Mouse (Mus musculus): ENCODE data around the gene Sox13.

The Sox13 gene

DNA sequence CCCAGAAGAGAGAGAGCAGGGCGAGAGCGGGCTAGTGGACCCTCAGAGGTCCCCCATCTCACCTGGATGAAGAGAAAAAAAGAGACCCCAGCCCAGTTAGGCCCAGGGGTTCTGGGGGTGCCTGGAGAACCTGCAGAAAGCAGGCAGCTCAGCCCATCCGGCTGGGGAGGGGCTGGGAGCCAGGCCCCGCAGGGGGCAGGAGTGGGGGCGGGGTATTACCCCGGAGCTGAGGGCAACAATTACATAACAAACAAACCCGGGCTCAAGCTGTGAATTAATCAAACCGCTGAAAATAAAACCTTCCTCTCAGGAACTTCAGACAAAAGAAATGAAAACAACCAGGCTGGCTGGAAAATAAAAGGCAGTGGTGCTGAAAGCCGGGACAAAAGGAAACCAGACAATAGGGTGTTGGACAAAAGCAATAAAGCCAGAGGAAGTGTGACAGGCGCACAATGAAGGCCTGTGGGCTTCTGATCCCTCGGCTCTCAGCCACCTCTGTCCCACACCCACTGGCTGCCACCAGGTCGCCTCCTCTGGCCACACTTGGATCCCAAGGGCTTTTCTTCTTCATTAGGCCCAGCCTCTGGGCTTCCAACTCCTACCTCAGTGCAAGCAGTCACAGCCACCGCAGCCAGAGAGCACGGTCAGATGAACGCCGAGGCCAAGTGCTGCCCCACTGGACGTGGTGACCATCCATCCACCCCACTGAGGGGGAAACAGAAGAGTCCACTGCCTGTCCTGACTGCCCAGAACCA, 26.5 kb downstream of the Sox13 start:
- no peak for DNase-seq (ENCODE audit: low read depth, low spot score)
- no peaks in the 10 kb centered on the region for H3K36me3 ChIP-seq (ENCODE audit: control insufficient read depth, insufficient read depth, low read length, poor library complexity, severe bottlenecking)
- no peaks in the 10 kb centered on the region for H3K27me3 ChIP-seq (ENCODE audit: control insufficient read depth, insufficient read depth, low read length, poor library complexity, severe bottlenecking)

DNA sequence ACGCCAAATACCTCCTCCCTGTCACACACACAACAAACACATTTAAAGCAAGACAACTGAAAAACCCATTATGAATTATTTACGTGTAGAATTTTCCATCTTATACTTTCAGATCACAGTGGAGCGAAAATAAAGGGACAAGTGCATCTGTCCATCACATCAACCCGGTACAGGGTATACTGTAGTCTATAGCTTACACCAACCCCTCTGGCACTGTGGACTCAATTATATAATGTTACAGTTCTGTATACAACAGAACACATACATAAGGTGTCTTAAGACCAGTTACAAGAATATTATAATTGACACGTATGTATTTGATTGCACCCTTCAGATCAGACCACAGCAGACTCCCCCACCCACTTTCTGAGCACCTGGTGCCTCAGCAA, 27.1 kb downstream of the Sox13 start:
- H3K36me3 ChIP-seq (ENCODE audit: control insufficient read depth, insufficient read depth, low read length, poor library complexity, severe bottlenecking): no peaks in the 10 kb centered on the region
- no peak for DNase-seq (ENCODE audit: low read depth, low spot score)
- H3K27me3 ChIP-seq (ENCODE audit: control insufficient read depth, insufficient read depth, low read length, poor library complexity, severe bottlenecking): no peaks in the 10 kb centered on the region

DNA sequence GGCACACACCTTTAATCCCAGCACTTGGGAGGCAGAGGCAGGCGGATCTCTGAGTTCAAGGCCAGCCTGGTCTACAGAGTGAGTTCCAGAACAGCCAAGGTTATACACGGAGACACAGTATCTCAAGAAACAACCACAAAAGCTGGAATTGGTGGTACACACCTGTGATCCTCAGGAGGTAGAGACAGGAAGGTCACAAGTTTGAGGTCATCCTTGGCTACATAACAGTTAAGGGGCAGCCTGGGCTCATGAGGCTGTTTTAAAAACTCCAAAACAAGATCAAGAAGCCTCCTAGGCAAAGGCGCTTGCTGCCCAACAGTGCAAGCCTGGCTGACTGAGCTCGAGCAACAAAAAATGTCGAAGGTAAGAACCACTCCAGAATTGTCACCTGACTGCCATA, 27.5 kb downstream of the Sox13 start:
- Histone ChIP-seq H3K27me3 (ENCODE audit: control insufficient read depth, insufficient read depth, low read length, poor library complexity, severe bottlenecking) (no peaks in the 10 kb centered on the region), H3K36me3 (ENCODE audit: control insufficient read depth, insufficient read depth, low read length, poor library complexity, severe bottlenecking) (no peaks in the 10 kb centered on the region)
- DNase-seq (ENCODE audit: low read depth, low spot score): no peak

DNA sequence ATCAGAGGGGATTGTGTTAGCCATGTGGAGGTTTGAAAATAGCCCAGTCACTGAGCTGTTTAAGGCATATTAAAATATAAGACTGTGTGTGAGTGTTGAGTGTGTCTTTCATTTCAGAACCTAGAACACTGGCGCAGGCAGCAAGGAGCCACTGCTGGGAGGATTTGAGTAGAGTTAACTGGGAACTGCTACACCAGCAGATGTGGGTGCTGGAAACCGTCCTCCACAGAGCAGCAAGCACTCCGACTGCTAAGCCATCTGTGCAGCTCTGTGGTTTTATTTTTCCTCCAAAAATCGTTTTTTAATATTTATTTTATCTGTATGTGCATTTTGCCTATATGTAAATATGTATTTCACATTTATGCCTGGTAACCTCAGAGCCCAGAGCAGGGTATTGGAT, 29.5 kb downstream of the Sox13 start:
- DNase-seq (ENCODE audit: low read depth, low spot score): no peak
- Histone ChIP-seq H3K27me3 (ENCODE audit: control insufficient read depth, insufficient read depth, low read length, poor library complexity, severe bottlenecking) (no peaks in the 10 kb centered on the region), H3K36me3 (ENCODE audit: control insufficient read depth, insufficient read depth, low read length, poor library complexity, severe bottlenecking) (no peaks in the 10 kb centered on the region)

DNA sequence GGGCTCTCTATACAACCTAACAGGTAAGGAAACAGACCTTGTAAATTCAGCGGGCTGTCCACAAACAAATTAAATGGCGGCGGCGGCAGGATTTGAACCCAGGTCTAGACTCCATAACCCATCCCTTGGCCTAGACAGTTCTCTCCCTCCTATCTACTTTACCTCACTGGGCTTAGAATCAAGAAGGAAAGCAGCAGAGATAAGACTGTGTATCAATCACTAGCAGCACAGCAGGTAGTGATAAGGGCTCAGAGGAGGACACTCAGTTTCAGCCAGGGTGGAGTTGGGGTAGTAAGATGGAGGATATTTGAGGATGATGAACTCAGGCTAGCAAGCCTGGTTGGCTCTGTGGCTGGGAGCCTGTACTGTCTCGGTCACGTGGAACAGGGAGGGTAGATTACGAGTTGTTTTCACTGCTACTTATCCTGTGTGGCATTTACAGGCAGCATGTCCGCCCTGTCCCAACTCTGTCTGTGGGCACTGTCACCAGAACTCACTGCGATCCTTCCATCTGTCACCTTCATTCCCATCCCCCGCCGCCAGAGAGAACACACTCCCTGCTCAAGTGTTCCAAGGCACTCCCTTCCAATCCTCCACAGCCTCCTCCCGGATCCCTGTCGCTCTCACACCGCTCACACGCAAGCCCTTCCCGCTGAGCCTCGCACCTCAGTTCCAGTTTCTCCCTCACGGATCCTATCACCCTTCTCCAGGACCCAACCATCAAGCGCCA, 36.5 kb downstream of the Sox13 start:
- DNase-seq (ENCODE audit: low read depth, low spot score): no peak
- Histone ChIP-seq H3K27me3 (ENCODE audit: control insufficient read depth, insufficient read depth, low read length, poor library complexity, severe bottlenecking) (no peaks in the 10 kb centered on the region), H3K36me3 (ENCODE audit: control insufficient read depth, insufficient read depth, low read length, poor library complexity, severe bottlenecking) (no peaks in the 10 kb centered on the region)

DNA sequence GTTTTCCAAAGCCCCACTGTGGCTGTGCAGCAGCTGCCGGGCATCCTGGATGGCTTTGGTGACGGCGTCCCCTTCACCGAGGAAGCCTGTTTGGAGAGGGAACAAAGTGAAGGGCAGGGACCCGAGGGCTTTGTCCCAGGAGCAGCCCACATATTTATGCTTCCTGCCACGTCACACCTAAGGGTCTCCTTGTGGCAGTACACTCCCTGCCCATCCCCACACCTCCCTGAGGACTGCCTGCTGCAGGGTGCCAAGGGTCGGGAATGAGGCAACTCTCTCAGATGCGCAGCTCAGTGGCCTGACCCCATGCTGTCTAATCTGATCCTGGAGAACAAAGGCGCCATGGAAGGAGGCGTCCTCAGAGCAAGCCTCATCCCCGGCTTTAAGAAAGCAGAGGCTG, 38.0 kb downstream of the Sox13 start:
- Histone ChIP-seq H3K27me3 (ENCODE audit: control insufficient read depth, insufficient read depth, low read length, poor library complexity, severe bottlenecking) (no peaks in the 10 kb centered on the region), H3K36me3 (ENCODE audit: control insufficient read depth, insufficient read depth, low read length, poor library complexity, severe bottlenecking) (no peaks in the 10 kb centered on the region)
- no peak for DNase-seq (ENCODE audit: low read depth, low spot score)

DNA sequence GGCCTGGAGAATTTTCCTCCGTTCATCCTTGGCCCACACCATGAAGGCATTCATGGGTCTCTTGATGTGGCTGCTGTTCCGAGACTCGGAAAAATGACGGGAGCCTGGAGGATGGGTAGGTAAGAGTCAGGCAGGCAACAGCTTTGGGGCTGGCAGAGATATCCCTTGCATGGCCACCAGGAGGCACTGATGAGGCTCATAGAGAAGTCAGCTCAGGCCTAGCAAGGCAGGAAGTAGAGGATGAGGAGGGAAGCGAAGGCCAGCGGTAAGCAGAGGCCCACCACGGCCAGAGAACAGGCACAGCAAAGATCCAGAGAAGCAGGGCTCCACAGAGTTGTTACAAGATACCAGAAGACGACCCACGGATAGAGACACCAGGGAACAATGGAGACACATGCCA, 38.7 kb downstream of the Sox13 start:
- DNase-seq (ENCODE audit: low read depth, low spot score): peak; percentile 77
- H3K27me3 ChIP-seq (ENCODE audit: control insufficient read depth, insufficient read depth, low read length, poor library complexity, severe bottlenecking): no peaks in the 10 kb centered on the region
- no peaks in the 10 kb centered on the region for H3K36me3 ChIP-seq (ENCODE audit: control insufficient read depth, insufficient read depth, low read length, poor library complexity, severe bottlenecking)

DNA sequence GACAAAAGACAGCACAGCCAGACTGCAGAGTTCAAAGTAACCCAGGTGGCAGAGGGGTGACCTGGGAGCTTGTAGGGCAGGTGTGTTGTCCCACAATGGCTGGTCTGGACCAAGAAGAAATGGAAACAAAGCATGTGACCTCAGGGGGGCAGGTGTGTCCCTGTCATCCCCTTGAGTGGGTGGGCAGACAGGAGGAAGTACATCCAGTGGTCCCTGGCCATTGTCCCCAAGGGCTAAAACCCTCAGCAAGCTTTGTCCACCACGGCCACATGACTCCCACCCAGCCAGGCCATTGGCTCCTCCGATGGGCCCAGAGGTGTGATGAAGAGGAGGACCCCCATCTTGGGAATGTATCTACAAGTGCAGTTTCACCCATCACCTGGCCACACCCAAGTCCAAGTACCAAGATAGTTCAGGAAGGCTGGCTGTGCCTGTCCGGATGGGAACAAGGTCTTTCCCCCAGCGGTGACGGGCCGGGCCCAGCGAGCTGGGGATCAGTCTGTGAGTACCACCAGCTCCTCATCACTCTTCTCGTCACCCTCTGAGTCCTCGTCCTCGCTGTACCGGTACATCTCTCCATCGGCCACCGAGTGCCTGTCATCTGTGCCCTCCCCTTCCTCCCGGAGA, 40.9 kb downstream of the Sox13 start:
- no peaks in the 10 kb centered on the region for H3K36me3 ChIP-seq (ENCODE audit: control insufficient read depth, insufficient read depth, low read length, poor library complexity, severe bottlenecking)
- DNase-seq (ENCODE audit: low read depth, low spot score): no peak
- no peaks in the 10 kb centered on the region for H3K27me3 ChIP-seq (ENCODE audit: control insufficient read depth, insufficient read depth, low read length, poor library complexity, severe bottlenecking)

DNA sequence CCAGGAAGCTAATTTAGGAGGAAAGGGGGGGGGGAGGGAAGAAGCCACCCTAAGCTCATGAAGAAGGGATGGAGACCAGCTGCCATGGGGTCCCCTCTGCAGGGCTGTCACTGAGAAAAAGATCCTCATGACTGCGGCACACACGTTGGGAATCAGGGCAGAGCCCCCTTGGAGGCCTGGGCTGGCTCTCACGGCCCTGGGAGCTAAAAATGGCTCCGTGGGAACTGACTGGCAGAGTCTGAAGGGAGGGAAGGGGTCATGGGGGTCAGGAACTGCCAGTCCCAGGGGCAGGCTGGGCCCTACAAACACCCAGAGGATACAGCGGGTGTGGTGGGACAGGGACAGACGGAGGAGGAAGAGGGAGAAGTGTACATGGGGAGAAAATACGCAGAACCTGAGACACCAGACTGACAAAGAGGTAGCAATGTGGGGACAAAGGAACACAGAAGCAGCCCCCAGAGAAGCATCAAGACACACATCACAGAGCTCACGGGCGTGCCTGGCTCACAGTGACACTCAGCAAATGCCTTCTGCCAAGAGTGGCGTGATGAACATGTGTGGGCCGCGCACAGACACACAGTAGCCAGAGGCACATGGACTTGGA, 41.5 kb downstream of the Sox13 start:
- no peak for DNase-seq (ENCODE audit: low read depth, low spot score)
- no peaks in the 10 kb centered on the region for H3K36me3 ChIP-seq (ENCODE audit: control insufficient read depth, insufficient read depth, low read length, poor library complexity, severe bottlenecking)
- H3K27me3 ChIP-seq (ENCODE audit: control insufficient read depth, insufficient read depth, low read length, poor library complexity, severe bottlenecking): no peaks in the 10 kb centered on the region

DNA sequence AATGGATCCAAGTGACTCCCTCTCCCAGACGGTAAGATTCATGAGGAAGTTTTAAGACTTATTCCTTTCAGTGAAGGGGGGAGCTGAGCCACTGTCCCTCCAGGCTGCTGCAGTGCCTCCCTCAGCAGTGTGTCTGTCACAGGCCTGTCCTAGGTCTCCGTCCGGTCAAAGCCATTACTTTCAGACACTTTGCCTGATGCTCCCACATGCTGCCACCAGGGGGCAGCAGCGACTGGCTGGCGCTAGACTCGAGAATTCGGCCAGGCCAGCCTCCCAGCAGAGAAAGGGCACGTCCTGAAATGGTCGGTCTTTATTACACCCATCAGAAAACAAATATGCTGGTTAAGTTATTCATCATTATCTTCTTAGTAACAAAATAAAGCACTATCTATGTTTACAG, 42.2 kb downstream of the Sox13 start:
- DNase-seq (ENCODE audit: low read depth, low spot score): peak; percentile 84
- Histone ChIP-seq H3K36me3 (ENCODE audit: control insufficient read depth, insufficient read depth, low read length, poor library complexity, severe bottlenecking) (no peaks in the 10 kb centered on the region), H3K27me3 (ENCODE audit: control insufficient read depth, insufficient read depth, low read length, poor library complexity, severe bottlenecking) (no peaks in the 10 kb centered on the region)

DNA sequence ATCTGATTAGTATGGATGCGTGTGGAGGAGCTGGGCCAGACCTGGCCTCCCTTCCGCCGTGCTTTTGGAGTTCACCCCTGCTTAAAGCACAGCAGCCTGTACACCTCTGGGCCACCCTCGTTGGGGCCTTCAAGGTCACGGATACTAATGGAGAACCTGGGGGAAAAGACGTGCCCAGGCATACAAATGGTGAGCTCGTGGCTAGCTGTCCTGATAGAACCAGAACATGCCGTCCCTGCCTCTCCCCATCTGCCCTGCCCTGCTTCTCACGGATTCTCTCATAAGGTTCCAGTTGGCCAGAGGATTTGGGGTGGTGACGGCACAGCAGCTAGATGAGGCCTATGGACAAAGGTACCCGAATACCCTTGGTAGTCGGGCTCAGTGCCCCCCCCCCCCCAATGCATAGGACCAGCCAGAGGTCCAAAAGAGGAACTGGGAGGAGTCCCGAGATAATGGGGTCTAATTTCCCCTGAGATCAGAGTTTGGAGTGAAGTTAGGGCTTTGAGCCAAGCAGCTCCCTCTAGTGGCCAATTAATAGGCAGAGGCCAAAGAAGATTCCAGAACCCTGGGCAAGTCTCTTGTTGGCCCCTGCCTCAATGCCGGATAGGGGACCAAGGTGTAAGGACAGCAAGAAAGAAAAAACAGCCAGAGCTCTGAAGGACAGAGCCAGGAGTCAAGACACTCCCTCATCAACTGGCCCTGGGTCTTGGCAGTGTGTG, 43.7 kb downstream of the Sox13 start:
- Histone ChIP-seq H3K36me3 (ENCODE audit: control insufficient read depth, insufficient read depth, low read length, poor library complexity, severe bottlenecking) (no peaks in the 10 kb centered on the region), H3K27me3 (ENCODE audit: control insufficient read depth, insufficient read depth, low read length, poor library complexity, severe bottlenecking) (no peaks in the 10 kb centered on the region)
- peak; percentile 74 for DNase-seq (ENCODE audit: low read depth, low spot score)

DNA sequence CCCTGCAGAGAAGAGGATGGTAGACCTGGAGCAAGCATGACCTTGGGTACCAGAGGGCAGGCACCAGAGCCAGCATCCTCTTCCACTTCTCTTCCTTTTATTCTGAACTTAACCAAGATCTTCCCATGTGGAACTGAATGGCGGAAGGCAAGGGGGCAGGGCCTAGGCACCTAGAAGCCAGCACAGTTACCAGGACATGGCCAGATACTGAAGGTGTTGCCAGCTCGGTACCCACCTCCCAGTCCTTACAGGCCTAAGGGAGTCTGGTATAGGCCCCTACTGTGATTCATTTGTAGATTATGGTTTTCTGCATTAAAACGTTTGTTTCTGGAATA, 44.2 kb downstream of the Sox13 start:
- Histone ChIP-seq H3K36me3 (ENCODE audit: control insufficient read depth, insufficient read depth, low read length, poor library complexity, severe bottlenecking) (no peaks in the 10 kb centered on the region), H3K27me3 (ENCODE audit: control insufficient read depth, insufficient read depth, low read length, poor library complexity, severe bottlenecking) (no peaks in the 10 kb centered on the region)
- DNase-seq (ENCODE audit: low read depth, low spot score): no peak

DNA sequence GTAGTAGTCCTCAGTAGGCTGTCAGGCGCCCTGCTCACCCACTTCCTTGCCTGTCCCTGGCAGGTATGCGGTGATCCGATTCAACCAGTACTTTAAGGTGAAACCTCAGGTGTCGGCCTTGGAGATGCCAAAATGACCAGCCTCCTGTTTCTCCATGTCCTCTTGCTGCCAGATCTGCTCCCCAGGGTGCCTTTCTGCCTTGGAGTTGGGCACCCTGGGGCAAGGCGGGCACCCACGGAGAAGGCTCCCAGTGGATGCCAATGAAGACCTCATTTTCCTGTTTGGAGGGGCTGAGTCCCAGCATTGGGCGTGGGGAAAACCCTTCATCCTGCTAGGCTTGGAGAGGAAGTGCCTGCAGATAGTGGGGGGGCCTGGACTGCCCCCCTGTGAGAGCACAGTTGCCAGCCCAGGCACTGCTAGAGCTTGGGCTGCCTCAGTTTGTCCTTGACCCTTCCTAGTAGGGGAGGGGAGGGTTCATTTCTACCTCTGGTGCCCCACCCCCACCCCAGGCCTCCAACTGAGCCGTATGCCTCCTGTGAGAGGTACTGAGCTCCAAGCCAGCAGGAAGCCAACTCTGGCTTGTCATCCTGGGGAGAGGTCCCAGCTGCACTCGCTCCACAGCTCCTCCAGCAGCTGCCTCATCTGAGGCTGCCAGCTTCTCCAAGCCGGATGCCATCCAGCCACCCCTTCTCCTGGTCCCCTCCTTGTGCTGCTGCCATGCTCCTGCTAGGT, 44.8 kb downstream of the Sox13 start:
- no peaks in the 10 kb centered on the region for H3K27me3 ChIP-seq (ENCODE audit: control insufficient read depth, insufficient read depth, low read length, poor library complexity, severe bottlenecking)
- H3K36me3 ChIP-seq (ENCODE audit: control insufficient read depth, insufficient read depth, low read length, poor library complexity, severe bottlenecking): no peaks in the 10 kb centered on the region
- no peak for DNase-seq (ENCODE audit: low read depth, low spot score)

DNA sequence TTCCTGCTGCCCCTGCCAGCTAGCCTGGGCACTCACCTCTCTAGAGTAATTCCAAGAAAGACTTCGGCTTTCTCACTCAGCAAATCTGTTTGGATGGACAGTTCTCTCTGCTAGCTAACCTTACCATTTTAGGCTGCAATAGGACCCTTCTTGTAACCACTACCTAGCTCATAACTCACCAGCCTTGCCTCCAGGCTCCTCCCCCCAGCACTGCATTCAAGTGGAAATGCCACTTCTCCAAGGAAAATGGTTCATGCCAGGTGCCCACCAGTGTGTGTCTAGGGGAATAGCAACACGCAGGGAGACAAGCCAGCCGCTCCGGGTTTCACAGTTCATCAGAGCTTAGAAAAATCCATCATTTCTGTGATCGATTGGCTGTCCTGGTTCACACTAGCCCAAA, 46.6 kb downstream of the Sox13 start:
- no peak for DNase-seq (ENCODE audit: low read depth, low spot score)
- H3K36me3 ChIP-seq (ENCODE audit: control insufficient read depth, insufficient read depth, low read length, poor library complexity, severe bottlenecking): no peaks in the 10 kb centered on the region

More for the DNA sequence above, 46.6 kb downstream of the Sox13 start:
- no peaks in the 10 kb centered on the region for H3K27me3 ChIP-seq (ENCODE audit: control insufficient read depth, insufficient read depth, low read length, poor library complexity, severe bottlenecking)
